Mouse (Mus musculus) thymus, adult 2 months (tissue): ENCODE measurements around the gene Acss2.

Experiments used
- CTCF ChIP-seq: fragments of 200-500 bp; IDR thresholded peaks from 2 replicates; pipeline ENCODE4 v1.5.1; 2012; ENCODE audit warnings: mild to moderate bottlenecking, control low read depth, low read length, moderate library complexity, borderline replicate concordance; ENCODE audit not compliant: control insufficient read depth, poor library complexity, insufficient read depth; ENCODE audit errors: extremely low read depth
- POLR2A ChIP-seq: fragments of 200-500 bp; IDR thresholded peaks from 2 replicates; pipeline ENCODE4 v1.6.1; 2012; ENCODE audit warnings: mild to moderate bottlenecking, low read length, control low read depth, moderate library complexity; ENCODE audit not compliant: control insufficient read depth, poor library complexity, insufficient read depth; ENCODE audit errors: extremely low read depth

DNA sequence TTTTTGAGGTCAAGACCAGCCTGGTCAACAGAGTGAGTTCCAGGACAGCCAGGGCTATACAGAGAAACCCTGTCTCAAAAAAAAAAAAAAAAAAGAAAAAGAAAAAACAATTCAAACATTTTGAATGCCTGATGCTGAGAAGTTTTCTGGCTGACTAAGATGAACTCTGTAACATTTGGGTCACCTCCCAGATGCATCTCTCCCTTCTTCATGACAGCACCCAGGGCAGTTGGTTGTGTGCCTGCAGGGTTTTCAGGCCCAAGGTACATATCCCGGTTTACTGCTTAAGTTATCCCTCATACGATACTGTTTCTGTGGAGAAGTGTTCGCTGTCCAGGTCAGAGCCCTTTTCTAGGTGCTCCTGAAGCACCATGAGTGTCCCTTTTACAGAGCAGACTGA lies 62.6 kb downstream of the Acss2 start:
- TF ChIP-seq CTCF (no peak), POLR2A (no peak)
